Mouse (Mus musculus): Measurements from ENCODE around the gene Nr0b2.

Nr0b2 gene

DNA sequence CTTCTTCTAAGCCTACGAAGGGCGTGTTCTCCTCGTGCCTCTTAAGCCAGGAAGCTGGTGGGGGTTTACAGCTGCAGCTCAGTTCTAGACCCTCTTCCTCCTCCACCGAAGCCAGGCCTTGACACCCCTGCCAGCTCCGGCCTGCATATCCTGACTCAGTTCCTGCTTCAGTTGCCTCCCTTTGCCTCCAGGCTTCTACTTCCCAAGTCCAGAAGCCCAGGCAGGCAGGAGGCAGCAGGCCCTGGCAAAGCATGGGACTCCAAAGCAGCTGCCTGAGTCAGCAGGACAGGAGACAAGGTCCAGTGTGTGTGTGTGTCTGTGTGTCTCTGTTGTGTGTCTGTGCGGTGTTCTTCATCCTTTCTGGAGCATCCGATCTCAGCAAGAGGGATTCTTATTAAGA is 51.0 kb downstream of the Nr0b2 start:
- DNase-seq (ENCODE audit: extremely low read depth, insufficient read length, low spot score) = peak; percentile 61

DNA sequence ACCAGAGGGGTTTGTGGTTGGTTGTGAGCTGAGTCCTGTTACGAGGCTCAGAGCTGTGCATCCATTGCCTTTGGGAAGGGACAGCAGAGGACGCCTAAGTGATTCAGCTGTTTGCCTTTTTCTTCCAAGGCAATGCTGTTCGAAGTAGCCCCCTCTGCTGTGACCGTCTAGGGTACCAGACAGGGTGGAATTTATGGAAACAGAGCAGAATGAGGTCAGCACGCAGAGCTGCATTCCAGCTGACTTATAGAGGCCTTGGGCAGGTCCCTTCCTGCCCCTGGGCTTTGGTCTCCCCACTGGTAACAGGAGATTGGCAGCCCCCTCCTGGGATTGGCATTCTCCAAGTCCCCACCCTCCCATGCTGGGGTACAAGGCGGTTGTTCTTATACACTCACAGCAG is 51.7 kb downstream of the Nr0b2 start:
- DNase-seq (ENCODE audit: extremely low read depth, insufficient read length, low spot score) = no peak

DNA sequence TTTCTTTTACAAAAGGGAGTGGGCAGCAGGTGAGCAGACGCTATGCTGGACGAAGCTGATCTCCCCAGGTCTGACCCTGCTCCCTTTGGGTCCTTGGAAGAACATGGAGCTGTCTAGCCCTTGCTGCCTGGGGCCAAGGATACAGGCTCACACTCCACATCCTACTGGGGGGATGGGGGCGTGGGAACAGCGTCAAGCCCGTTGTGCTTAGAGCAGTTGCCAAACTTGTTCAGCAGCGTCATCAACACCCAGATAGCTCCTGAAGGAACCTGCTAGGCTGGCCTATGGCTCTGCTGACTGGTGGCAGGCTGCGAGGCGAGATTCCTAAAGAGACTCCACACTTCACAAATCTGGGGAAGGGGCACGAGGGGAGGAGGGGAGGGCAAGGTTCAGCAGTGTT is 52.2 kb downstream of the Nr0b2 start:
- DNase-seq (ENCODE audit: extremely low read depth, insufficient read length, low spot score) = no peak

Measured in 3134 (cell line).